Mouse (Mus musculus): ENCODE results near the gene Sult2b1. TPM values are rescaled to one million over a fixed set of nuclear protein-coding genes. Genes with fewer than 3 reads are reported as not detected.
A peak's percentile ranks its signal among the peaks of the same experiment; 100 is the strongest.

Sult2b1 gene
- total and polyA plus RNA-seq, 2 experiments: not detected

DNA sequence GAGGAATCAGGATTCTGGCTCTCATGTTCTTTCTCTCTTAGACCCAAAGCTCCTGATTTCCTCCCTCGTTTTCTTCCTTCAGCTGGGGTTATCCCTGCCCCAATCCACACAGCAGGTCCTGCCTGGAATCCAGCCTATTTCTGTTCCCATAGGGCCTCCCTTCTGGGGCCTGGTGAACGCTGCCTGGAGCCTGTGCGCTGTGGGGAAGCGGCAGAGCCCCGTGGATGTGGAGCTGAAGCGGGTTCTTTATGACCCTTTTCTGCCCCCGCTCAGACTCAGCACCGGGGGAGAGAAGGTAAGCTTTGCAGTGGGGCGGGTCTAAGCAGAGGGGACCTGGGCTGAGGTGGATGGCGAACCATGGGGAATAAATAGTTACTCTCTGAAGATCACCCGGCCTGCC is 83.4 kb downstream of the Sult2b1 start:
- 46% methylated on average over 11 of the region's 11 CpGs for WGBS

DNA sequence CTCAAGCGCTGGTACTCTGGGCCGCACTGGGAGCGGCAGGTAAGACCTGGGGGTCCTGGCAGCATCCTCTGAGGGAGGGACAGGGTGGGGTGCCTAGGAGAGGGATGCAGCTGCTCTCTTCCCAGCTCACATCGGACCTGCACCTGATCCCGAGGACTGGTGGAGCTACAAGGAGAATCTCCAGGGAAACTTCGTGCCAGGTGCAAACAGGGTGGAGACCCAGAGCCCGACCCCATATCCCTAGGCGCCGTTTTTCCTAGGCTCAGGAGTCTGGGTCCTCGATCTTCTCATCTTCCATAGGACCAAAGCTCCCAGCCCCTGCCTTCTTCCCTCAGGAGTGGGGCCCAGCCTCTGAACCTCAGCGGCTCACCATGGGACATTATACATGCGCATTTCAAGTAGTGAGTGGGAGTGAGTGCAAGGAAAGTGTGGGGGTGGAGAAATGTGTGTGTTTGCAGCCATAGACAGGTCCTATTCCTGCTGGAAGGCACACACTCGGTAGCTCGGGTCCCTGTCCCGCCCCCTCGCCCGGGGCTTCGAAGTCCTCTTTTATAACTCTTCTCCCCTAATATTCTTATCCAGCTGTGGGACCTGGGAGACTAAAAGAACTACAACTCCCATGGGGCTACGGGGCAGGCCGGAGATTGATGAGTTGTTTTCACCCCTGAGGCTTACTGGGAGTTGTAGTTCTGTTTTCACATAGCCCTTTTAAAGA is 84.0 kb downstream of the Sult2b1 start:
- no peak overlapping the region for H3K27ac ChIP-seq (replicated peaks; ENCODE audit: insufficient read depth, low read depth, low read length)
- peaks cover 12% of the 10 kb centered on the region for H3K4me1 ChIP-seq (ENCODE audit: control insufficient read depth, insufficient read depth, low read length)
- H3K27me3 ChIP-seq (ENCODE audit: control insufficient read depth, insufficient read depth, low read length): peaks cover 7% of the 10 kb centered on the region; the same call in 1 of the 2 replicates
- peak; percentile 75 for DNase-seq (ENCODE audit: extremely low read depth, low read depth, low spot score)
- no peaks in the 10 kb centered on the region for H3K36me3 ChIP-seq (ENCODE audit: control insufficient read depth, insufficient read depth, low read length)
- no peak for TF ChIP-seq POLR2A (IDR thresholded peaks at IDR 0.05; ENCODE audit: extremely low read depth, insufficient read depth, low read length)
- TF ChIP-seq CTCF (IDR thresholded peaks at IDR 0.05; ENCODE audit: low read depth, low read length): no peak
- peak overlapping the region; percentile 67 for H3K9ac ChIP-seq (ENCODE audit: low read depth, low read length)
- 4% methylated on average over 19 of the region's 20 CpGs for WGBS
- H3K4me3 ChIP-seq (ENCODE audit: insufficient read depth, low read depth, low read length): peak overlapping the region; percentile 37; the same call in 1 of the 2 replicates
- no peaks in the 10 kb centered on the region for H3K79me2 ChIP-seq (ENCODE audit: control insufficient read depth, insufficient read depth, low read length)

More for the DNA sequence above, 83.4 kb downstream of the Sult2b1 start:
- no peaks in the 10 kb centered on the region for H3K79me2 ChIP-seq (ENCODE audit: control insufficient read depth, insufficient read depth, low read length)
- H3K27ac ChIP-seq (replicated peaks; ENCODE audit: insufficient read depth, low read depth, low read length): no peak overlapping the region
- H3K4me1 ChIP-seq (ENCODE audit: control insufficient read depth, insufficient read depth, low read length): peaks cover 12% of the 10 kb centered on the region
- peaks cover 7% of the 10 kb centered on the region; the same call in 1 of the 2 replicates for H3K27me3 ChIP-seq (ENCODE audit: control insufficient read depth, insufficient read depth, low read length)
- H3K4me3 ChIP-seq (ENCODE audit: insufficient read depth, low read depth, low read length): no peak overlapping the region
- H3K9ac ChIP-seq (ENCODE audit: low read depth, low read length): no peak overlapping the region
- TF ChIP-seq POLR2A (IDR thresholded peaks at IDR 0.05; ENCODE audit: extremely low read depth, insufficient read depth, low read length) (no peak), CTCF (IDR thresholded peaks at IDR 0.05; ENCODE audit: low read depth, low read length) (no peak)
- no peak for DNase-seq (ENCODE audit: extremely low read depth, low read depth, low spot score)
- no peaks in the 10 kb centered on the region for H3K36me3 ChIP-seq (ENCODE audit: control insufficient read depth, insufficient read depth, low read length)

DNA sequence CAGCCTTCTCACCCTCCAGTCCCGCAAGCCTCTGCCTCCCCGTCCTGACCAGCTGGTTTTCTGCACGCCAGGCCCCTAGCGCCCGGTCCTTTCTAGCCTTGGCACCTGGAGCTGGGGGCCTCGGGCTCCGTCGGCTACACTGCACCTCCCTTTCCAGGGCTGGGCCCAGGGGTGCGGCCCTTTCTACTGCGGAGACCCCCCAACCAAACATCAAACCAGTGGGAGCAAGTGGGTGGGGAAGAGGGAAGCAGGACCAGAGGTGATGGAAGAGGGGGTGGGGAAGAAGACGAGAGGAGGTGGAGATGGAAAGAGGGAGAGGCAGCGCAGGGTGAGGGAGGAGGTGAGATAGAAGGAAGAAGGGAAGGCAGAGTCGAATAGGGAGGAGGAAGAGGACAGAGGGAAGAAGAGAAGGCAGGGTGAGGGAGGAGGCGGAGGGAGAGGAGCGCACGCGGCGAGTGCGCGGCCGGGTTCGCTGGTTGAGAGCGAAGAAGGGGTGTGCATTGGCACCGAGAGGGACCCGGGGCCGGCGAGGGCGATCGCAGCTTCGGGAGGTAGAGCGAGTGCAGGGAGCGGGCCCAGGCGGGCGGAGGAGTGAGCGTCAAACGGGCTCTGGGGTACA is 84.8 kb downstream of the Sult2b1 start, which contains the start of gene Car11:
Gene Car11 (plus strand): TSS at position 321 of the 619 bp plus-strand sequence.
- Histone ChIP-seq H3K27ac (replicated peaks; ENCODE audit: insufficient read depth, low read depth, low read length) (no peak within 1 kb of the TSS), H3K9ac (ENCODE audit: low read depth, low read length) (peak within 1 kb of the TSS; percentile 67), H3K4me3 (ENCODE audit: insufficient read depth, low read depth, low read length) (peak within 1 kb of the TSS; percentile 37; the same call in 1 of the 2 replicates), H3K36me3 (ENCODE audit: control insufficient read depth, insufficient read depth, low read length) (no peaks in the 10 kb centered on the region), H3K4me1 (ENCODE audit: control insufficient read depth, insufficient read depth, low read length) (peaks cover 12% of the 10 kb centered on the region), H3K27me3 (ENCODE audit: control insufficient read depth, insufficient read depth, low read length) (peaks cover 7% of the 10 kb centered on the region; the same call in 1 of the 2 replicates), H3K79me2 (ENCODE audit: control insufficient read depth, insufficient read depth, low read length) (no peaks in the 10 kb centered on the region)
- WGBS: 11% methylated on average over 35 of the region's 36 CpGs
- no peak for TF ChIP-seq CTCF (IDR thresholded peaks at IDR 0.05; ENCODE audit: low read depth, low read length)
- no peak for TF ChIP-seq POLR2A (IDR thresholded peaks at IDR 0.05; ENCODE audit: extremely low read depth, insufficient read depth, low read length)
- no peak for DNase-seq (ENCODE audit: extremely low read depth, low read depth, low spot score)

DNA sequence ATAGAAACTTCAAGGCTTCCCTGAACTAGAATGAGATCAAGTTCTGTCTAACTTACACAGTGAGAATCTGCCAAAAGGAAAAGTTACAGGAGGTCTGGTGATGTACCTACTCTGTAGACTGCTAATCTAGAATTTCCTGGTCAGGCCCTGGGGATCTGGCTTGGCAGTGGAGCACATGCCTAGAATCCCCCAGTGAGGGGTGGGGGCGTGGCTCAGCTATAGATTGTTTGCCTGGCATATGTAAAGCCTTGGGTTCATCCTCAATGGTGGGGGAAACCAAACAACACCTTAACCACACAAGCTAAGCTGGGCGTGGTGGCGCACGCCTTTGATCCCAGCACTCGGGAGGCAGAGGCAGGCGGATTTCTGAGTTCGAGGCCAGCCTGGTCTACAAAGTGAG is 86.6 kb downstream of the Sult2b1 start:
- Histone ChIP-seq H3K4me3 (ENCODE audit: insufficient read depth, low read depth, low read length) (no peak overlapping the region), H3K36me3 (ENCODE audit: control insufficient read depth, insufficient read depth, low read length) (no peaks in the 10 kb centered on the region), H3K27ac (replicated peaks; ENCODE audit: insufficient read depth, low read depth, low read length) (no peak overlapping the region), H3K9ac (ENCODE audit: low read depth, low read length) (no peak overlapping the region), H3K27me3 (ENCODE audit: control insufficient read depth, insufficient read depth, low read length) (peaks cover 7% of the 10 kb centered on the region; the same call in 1 of the 2 replicates), H3K79me2 (ENCODE audit: control insufficient read depth, insufficient read depth, low read length) (no peaks in the 10 kb centered on the region), H3K4me1 (ENCODE audit: control insufficient read depth, insufficient read depth, low read length) (peaks cover 9% of the 10 kb centered on the region)
- no peak for DNase-seq (ENCODE audit: extremely low read depth, low read depth, low spot score)
- WGBS: 86% methylated on average over 7 of the region's 7 CpGs
- no peak for TF ChIP-seq POLR2A (IDR thresholded peaks at IDR 0.05; ENCODE audit: extremely low read depth, insufficient read depth, low read length)

DNA sequence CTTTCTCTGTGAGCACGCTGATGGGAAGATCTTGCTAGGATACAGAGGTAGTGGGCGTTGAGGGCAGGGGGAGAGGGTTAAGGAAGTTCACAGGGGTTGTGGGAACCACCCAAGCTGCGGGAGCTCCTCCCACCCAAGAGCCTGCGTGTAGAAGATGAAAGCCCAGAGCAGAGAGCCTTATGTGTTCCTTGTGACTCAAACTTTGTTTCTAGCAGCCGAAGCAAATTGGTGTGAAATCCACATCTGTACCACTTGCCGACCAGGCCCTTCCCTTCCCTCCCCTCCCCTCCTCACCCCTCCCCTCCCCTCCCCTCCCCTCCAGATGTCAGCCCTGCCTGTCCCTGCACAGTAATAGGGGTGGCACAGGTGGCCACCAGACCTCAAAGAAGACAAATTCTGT is 89.4 kb downstream of the Sult2b1 start:
- WGBS: 65% methylated on average over 6 of the region's 6 CpGs
- H3K9ac ChIP-seq (ENCODE audit: low read depth, low read length): no peak overlapping the region
- TF ChIP-seq CTCF (IDR thresholded peaks at IDR 0.05; ENCODE audit: low read depth, low read length): no peak
- TF ChIP-seq POLR2A (IDR thresholded peaks at IDR 0.05; ENCODE audit: extremely low read depth, insufficient read depth, low read length): no peak

More for the DNA sequence above, 89.4 kb downstream of the Sult2b1 start:
- DNase-seq (ENCODE audit: extremely low read depth, low read depth, low spot score): no peak
- H3K27ac ChIP-seq (replicated peaks; ENCODE audit: insufficient read depth, low read depth, low read length): no peak overlapping the region
- H3K79me2 ChIP-seq (ENCODE audit: control insufficient read depth, insufficient read depth, low read length): no peaks in the 10 kb centered on the region
- no peak overlapping the region for H3K4me3 ChIP-seq (ENCODE audit: insufficient read depth, low read depth, low read length)
- H3K4me1 ChIP-seq (ENCODE audit: control insufficient read depth, insufficient read depth, low read length): peaks cover 4% of the 10 kb centered on the region; the same call in 1 of the 2 replicates
- H3K36me3 ChIP-seq (ENCODE audit: control insufficient read depth, insufficient read depth, low read length): no peaks in the 10 kb centered on the region
- H3K27me3 ChIP-seq (ENCODE audit: control insufficient read depth, insufficient read depth, low read length): peaks cover 5% of the 10 kb centered on the region; the same call in 1 of the 2 replicates

Data from liver, adult 2 months (tissue).